Mouse (Mus musculus) induced T-regulatory cell, adult 2 months (primary cell): Measurements from ENCODE around the gene Yeats2.
A peak's percentile ranks its signal among the peaks of the same experiment; 100 is the strongest.
"Not testable (repeated sequence)": the region's sequence is repeated elsewhere in the genome, so short reads cannot be mapped to it uniquely, and the experiment has no call there.

Experiments used
- DNase-seq: peaks from one replicate; pipeline ENCODE4 v3.0.0-alpha.2; 2012; ENCODE audit warnings: low read depth

The Yeats2 gene

GRCm38 (mm10) chr16:20140772-20141531 lies at the start of gene Yeats2:
TSS of gene Yeats2 (plus strand) at chr16:20141063.
- peak; percentile 92 for DNase-seq

- DNase-seq, result peak; percentile 22
These were observed 44.9 kb upstream of the Yeats2 start for GRCm38 (mm10) chr16:20095966-20096365.

GRCm38 (mm10) chr16:20097069-20097710 lies 43.7 kb upstream of the Yeats2 start, which contains the start of gene Klhl24:
TSS of gene Klhl24 (plus strand) at chr16:20097542.
- peak; percentile 96 for DNase-seq

GRCm38 (mm10) chr16:20097711-20098374 lies 43.0 kb upstream of the Yeats2 start:
- DNase-seq, result peak; percentile 94

- no peak for DNase-seq
These were observed 42.5 kb upstream of the Yeats2 start for GRCm38 (mm10) chr16:20098375-20098727.

- peak; percentile 50 for DNase-seq
These were observed 41.8 kb upstream of the Yeats2 start for GRCm38 (mm10) chr16:20098866-20099629.

- no peak for DNase-seq
These were observed 33.9 kb upstream of the Yeats2 start for GRCm38 (mm10) chr16:20106996-20107395.

GRCm38 (mm10) chr16:20108961-20109360 lies 31.9 kb upstream of the Yeats2 start:
- DNase-seq, result peak; percentile 27

- DNase-seq, result no peak
These were observed 28.2 kb upstream of the Yeats2 start for GRCm38 (mm10) chr16:20112649-20113048.

- no peak for DNase-seq
These were observed 24.8 kb upstream of the Yeats2 start for GRCm38 (mm10) chr16:20116069-20116468.

GRCm38 (mm10) chr16:20126319-20126883 lies 14.5 kb upstream of the Yeats2 start:
- DNase-seq, result not testable (repeated sequence)

GRCm38 (mm10) chr16:20130397-20130796 lies 10.5 kb upstream of the Yeats2 start:
- DNase-seq, result no peak

GRCm38 (mm10) chr16:20144568-20144967 lies 3.7 kb downstream of the Yeats2 start:
- peak; percentile 27 for DNase-seq

- DNase-seq, result no peak
These were observed 11.1 kb downstream of the Yeats2 start for GRCm38 (mm10) chr16:20151991-20152390.

GRCm38 (mm10) chr16:20153742-20154141 lies 12.9 kb downstream of the Yeats2 start:
- DNase-seq, result no peak

- peak; percentile 42 for DNase-seq
These were observed 19.3 kb downstream of the Yeats2 start for GRCm38 (mm10) chr16:20160130-20160529.

GRCm38 (mm10) chr16:20169071-20169470 lies 28.2 kb downstream of the Yeats2 start:
- DNase-seq, result no peak

GRCm38 (mm10) chr16:20169471-20170106 lies 28.7 kb downstream of the Yeats2 start:
- no peak for DNase-seq

- DNase-seq, result no peak
These were observed 38.7 kb downstream of the Yeats2 start for GRCm38 (mm10) chr16:20179406-20180175.

- peak; percentile 65 for DNase-seq
These were observed 44.5 kb downstream of the Yeats2 start for GRCm38 (mm10) chr16:20185368-20185767.
